Mouse (Mus musculus) hematopoietic stem cell, adult 5-6 weeks (primary cell): ENCODE data around the gene Tnnc1. TPM values are rescaled to one million over a fixed set of nuclear protein-coding genes. Genes with fewer than 3 reads are reported as not detected.

Experiments used
- ATAC-seq, 2 experiments: fragments of 125-278 bp in 1 of 2; replicated peaks in 1 of 2; 2 replicates each; pipeline ENCODE4 v1.8.0; 2016 to 2017; ENCODE audit warnings: inconsistent platforms in 2 of 2, mild to moderate bottlenecking in 2 of 2, moderate number of reproducible peaks in 2 of 2, low read depth in 1 of 2, moderate TSS enrichment in 1 of 2; ENCODE audit not compliant: low FRiP score in 2 of 2, poor library complexity in 2 of 2, severe bottlenecking in 2 of 2, insufficient read depth in 1 of 2, low TSS enrichment in 1 of 2
- total RNA-seq: library from RNA; stranded (forward); fragments of 172-1452, 232-1000 nt; gene quantifications from 2 replicates; pipeline ENCODE4 v1.2.3, GENCODE M21; 2017

Tnnc1 gene
- not detected in 2 replicates for total RNA-seq

DNA sequence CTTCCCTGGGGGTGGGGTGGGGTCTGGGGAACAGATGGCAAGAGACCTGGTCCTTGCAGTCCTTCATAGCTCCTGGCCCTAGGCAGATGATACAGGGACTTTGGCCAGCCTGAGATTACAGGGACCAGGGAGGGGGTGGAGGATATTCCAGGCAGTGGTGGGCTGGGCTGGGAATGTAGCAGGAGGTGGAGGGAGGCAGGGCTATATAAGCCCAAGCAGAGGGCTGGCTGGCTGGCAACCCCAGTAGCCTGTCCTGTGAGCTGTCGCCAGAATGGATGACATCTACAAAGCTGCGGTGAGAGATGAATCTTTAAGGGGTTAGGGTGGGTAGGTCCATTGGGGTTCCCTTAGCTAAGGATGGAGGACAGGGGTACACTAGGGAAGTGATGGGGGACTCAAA, at the start of gene Tnnc1:
Gene Tnnc1, plus strand, starts transcription at position 229 of the 400 bp plus-strand sequence.
- ATAC-seq = no peak

DNA sequence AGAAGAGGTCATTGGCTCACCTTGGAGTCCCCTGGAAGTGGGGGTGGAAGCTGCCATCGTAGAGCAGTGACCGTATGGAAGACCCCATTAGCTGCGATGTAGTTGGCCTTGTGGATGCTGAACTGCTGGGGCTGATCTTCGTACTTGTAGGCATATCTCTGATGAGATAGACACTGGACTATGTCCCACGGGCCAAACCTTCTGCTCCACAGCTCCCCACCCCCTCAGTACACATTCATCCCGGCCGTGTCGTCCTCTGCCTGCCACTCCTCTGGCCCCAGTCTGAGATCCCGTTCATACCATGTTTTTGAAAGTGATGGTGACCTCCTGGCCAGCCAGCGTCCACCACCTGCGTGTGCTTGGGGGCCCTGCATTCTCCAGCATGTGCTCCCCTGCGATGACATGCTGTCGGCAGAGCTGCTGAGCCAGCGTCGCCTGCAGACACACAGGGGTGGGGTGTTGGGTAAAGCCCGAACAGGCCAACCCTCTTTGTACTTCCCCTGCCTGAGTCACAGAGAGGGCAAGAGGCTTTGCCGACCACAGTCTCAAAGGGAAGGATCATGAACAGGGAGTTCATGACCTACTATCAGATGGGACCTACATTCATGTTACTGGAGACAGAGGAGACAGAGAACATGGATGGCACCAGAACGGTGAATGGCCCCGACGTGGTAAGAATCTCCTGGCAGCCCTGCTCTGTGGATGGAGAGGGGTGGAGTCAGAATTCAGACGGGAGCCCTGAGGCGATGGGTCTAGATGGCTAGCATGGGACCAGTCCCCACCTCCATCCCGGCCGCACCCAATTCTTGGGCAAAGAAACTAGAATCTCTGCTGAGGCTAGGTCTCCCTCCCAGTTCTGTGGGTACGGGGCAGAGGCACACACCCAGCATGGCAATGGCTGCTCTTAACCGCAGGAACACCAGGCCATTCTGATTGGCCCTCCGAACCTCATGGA, 47.6 kb upstream of the Tnnc1 start:
- ATAC-seq = peak; percentile 67 to 84

DNA sequence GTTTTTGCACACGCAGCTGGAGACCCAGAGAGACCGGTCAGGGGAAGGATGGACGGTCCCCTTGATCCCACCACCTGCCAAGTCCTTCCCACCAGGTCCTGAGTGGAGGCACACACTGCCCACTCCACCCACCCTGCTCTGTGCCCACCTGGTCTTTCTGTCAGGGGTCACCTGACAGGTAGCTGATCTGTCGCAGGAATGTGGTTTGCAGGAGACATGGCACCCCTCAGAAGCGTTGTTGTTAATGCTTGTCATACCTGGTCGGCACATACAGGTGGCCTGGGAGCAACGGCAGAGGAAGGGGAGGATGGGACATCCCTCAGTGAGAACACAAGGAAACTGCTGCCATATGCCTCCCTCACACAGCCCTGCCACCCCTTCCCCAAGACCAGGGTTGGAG, 46.9 kb upstream of the Tnnc1 start:
- ATAC-seq = no peak

DNA sequence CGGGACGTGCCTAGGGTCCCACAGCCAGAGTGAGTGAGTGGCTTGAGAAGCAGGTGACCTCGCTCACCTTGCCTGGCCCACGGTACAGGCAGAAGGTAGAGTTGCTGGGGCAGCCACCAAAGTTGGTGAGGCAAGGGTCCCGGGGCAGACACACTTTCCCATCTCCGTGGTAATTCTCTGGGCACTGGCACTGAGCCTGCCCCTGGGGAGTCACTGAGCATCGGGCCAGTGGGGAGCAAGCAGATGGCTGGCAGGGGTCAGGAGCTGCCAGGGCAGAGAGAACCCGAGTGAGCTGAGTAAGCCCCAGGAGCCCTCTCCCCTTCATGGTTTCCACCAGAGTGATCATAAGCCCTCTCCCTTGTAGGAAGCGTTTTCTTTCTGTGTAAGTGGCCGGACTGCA, 46.5 kb upstream of the Tnnc1 start:
- no peak for ATAC-seq

DNA sequence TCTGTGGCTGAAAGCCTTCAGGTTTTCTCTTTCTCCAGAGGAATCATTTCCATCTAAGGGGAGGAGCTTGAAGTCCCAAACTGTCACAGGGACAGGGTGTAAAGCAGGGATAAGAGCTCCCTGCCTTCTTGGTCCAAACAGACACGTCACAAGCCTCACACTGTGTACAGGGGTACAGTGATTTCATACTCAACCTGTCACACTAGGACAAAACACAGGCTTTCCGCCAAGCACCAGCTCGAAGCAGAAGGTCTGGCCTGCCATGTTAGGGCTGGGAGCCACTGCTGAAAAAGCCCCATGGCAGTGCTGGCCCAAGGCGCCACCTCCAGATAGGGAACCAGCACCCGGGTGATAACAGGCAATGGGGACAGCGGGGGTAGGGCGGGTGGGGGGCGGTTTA, 44.0 kb upstream of the Tnnc1 start:
- ATAC-seq = no peak

DNA sequence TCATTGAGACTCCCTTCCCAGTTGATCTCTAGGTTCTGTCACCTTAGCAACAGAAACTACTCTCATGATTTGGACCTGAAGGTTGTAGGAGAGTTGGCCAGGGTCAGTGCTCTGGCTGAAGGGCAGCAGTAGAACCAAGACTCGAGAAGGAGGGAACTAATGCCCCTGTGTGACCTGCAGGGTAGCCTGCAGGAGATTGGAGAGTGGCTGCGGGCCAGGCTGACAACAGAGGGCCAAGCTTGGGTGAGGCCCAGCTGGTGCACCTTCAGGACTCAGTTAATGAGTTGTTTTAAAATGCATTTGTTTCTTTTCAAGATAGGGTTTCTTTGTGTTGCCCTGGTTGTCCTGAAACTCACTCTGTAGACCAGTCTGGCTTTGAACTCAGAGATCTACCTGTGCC, 43.1 kb upstream of the Tnnc1 start:
- ATAC-seq = no peak

DNA sequence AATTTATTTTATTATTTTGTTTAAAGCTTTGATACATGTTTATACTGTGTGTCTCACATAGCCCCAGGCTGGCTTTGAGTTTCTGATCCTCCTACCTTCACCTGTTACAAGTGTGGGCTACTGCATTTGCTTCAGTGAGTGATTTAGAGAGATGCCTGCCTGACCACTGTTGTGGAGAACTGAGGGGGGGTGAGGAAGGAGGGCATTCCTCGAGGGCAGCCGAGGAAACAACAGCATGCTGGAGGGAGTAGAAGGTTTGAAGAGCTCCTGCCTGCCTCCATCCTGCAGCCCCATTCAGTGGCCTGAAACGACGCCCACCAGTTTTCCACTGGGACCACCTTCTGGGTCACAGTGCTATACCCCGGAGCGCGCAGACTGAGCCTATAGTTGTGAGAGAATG, 42.7 kb upstream of the Tnnc1 start:
- no peak for ATAC-seq

DNA sequence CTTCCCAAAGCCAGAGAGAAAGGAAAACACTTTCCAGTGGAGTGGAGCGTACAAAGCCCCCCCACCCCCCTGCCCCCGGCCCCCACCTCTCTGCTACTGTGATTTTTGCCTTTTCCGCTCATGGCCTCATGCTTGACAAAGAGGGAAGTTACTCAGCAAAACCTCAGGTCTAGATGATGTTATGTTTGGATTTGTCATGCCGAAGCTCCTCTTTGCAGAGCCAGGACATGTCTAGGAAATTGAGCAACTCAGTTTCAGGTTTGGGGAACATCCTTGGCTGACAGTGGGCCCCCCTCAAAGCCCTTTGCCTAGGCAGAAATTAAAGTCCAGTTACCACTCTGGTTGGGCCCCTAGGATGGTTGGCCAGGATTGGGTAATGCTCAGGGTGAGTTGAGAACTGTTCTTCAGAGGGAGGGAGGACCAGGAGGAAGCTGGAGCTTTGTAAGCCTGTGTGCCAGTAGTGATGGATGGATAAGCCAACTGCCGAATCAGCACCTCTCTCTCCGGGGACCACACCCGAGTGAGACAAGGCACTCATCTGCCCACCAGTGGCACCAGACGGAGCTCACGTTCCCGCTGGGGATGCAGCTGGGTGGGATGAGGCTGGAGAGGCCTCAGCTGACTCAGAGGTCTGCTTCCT, 42.0 kb upstream of the Tnnc1 start:
- peak; percentile 65 to 75 for ATAC-seq

DNA sequence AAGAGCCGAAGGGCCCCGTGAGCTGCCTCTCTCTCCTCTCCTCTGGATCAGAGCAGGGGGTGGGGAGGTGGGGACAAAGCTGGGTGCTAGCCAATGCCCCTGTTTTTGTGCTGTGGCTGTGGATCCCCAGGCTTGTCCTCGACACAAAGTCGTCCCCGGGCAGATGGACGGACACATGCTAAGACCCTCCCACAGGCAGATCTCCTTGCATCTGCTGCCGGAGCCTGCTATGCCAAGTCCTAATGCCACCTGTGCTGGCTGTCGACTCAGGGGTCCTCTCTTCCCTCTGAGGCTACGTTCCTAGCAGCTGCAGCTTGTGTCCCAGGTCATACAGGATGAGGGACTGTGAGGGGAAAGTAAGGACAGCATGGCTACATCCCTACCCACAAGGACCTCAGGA, 41.3 kb upstream of the Tnnc1 start:
- no peak for ATAC-seq

DNA sequence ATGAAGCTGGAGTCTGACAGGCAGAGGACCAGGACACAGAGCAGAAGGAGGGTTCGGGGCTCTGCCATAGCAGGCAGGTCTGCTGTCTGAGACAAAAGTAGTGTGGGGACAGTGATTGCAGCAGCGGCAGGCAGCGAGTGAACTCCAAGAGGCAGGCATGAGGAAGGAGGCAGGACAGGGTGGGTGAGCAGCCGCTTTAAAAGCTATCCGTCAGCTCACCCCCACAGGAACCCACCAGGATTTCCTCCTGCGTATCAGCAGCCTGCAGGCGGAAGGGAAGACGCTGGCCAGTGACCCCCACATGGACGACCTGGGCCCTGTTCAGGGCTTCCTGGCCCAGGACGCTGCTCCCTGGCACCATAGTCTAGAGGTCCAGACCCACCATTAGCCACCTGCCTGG, 39.7 kb upstream of the Tnnc1 start, which contains the start of gene Stab1:
Gene Stab1, minus strand, starts transcription at position 217 of the 400 bp plus-strand sequence.
- ATAC-seq = peak; percentile 66 to 78

DNA sequence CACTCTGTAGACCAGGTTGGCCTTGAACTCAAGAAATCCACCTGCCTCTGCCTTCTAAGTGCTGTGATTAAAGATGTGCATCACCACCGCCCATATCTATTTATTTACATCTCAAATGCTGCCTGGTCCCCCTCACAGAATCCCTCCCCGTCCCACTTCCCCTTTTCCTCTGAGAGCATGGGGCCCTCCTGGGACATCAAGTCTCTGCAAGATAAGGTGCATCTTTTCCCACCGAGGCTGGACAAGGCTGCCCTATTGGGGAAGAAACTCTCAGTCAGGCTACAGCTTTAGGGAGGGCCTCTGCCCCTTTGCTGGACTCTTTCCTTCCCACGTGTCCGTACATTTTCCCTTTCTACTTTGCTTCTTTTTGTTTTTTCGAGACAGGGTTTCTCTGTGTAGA, 38.6 kb upstream of the Tnnc1 start:
- ATAC-seq = no peak

DNA sequence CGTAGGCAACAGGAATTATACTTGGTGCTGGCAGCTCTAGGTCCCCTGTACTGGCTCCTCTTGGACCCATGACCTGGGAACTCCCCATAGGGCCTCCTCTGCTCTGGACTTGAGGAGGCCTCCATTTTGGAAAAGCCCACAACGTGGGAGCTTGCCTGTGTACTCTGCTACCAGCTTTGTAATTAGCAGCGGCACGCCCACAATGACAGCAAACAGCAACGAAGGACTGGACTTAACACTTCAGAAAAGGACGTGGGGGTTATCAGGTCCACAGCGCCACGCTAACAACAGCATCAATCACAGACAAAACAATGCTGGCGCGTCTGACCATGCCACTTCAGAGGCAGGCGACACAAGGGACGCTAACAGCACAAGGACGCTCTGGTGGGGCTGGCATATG, 37.1 kb upstream of the Tnnc1 start:
- ATAC-seq = no peak

DNA sequence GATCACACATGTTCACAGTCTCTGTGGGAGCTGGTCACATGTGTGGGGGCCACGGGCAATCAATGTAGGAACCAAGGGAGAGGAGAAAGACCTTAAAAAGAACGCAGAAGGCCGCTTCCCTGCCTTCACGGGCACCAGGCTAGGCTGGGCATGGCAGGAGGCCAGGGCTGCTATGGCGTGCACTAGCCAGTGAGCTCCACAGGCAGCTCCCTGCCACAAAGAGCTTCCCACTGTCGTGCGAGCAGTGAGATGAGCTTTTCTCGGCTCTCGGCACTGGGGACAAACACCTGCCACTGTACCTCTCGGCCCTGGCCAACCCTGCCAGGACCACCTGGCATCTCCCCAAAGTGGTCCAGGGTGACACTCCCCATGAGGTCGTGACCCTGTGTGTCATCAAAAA, 36.7 kb upstream of the Tnnc1 start:
- ATAC-seq = no peak

DNA sequence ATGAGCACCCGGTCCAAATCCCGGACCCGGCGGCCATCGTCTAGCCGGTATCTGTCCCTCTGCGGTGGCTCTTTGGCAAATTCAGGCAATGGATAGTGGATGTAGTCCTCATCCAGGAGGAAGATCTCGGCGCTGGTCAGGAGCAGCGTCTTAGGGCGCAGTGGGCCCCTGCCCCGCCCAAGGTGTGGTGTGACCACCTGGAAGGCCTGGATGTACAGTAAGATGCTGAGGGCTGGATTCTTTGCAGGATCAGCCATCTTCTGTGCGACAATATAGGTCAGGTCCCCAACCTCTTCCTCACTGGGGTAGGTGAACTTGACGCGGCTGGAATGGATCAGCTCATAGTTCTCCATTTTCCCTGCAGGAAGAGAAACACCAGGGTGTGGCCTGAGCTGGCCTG, 36.3 kb upstream of the Tnnc1 start:
- no peak for ATAC-seq

DNA sequence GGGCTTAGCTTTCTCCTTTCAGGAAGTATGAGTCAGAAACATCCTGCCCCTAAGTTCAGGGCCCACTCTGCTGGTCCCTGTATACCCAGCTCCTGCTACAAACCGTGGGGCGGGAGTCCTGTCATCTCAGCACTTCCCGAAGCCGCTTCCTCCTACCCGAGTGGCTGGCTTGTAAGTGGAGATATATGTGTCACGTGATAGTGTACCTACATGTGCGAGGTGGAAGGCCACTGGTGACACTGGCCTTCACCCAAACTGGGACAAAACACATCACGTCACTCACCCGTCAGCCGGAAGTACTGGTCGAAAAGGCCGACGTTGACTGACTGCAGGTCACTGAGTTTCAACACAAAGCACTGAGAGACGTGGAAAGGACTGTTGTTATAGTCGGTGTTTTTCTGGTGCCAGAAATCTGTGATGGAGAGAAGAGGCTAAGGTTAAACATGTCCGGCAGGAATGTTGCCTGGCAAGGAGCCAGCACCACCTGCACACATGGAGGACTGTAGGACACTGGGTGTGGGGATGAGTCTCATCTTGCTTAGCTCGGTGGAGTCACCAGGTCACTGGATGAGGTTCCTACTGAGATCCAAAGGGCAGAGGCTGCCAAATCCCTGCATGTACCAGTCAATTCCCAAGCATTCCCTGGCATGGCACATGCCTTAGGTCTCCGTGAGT, 35.2 kb upstream of the Tnnc1 start:
- no peak for ATAC-seq

DNA sequence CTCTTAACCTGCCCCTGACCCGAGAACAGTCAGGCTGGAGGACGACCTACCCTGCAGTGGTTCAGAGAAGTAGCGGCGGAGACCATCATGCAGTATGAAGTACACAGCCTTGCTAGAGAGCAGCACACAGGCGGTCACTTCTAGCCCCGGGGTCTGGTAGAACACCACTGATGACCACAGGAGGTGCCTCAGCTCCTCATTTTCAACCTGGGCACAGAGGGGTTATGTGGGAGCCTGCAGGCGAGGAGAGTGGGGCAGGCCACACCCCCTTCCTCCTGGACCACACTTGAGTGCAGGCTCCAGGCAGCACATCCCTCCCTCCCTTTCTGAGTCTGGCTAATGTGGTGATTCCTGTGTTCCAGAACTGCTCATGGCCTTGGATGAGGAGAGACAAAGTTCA, 34.6 kb upstream of the Tnnc1 start:
- no peak for ATAC-seq

DNA sequence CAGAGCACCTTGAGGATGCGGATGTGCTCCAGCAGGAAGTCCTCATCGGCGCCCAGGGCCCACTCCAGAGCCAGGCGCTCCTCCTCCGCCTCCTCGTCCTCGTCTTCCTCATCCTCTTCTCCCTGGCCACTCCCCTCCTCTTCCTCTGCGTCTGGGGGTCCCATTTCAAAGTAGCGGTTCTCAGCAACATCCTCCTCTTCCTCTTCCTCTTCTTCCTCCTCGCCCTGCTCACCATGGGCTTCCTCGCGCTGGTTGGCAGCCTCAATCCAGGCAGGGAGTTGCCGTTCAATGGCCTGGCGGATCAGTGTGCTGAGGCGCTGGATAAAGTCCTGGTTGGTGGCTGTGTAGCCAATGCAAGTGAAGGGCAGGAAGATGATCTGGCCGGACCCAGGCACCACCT, 30.8 kb upstream of the Tnnc1 start:
- no peak for ATAC-seq

DNA sequence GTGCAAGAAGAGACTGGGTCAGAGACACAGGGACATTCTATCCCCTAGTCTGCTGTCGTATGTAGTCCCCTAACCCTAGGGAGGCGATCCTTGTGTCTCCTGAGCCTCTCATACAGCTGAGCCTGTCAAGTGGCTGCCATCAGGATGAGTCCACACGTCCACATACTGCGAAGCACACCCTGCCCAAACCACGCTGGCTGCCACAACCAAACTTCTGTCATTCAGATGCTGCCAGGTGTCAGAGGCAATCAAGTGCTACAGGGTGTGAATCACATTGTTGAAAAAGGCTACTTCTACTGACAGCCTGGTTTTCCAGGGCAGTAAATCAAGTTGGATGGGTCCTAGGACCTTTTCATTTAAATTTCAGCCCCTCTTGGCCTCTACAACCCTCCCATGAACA, 30.4 kb upstream of the Tnnc1 start:
- no peak for ATAC-seq
